Mouse (Mus musculus): ENCODE results near the gene Kcnab1. TPM values are rescaled to one million over a fixed set of nuclear protein-coding genes. Genes with fewer than 3 reads are reported as not detected.

Kcnab1 gene
- polyA plus RNA-seq, 1 experiment from 2014 or later: 4.5 TPM

DNA sequence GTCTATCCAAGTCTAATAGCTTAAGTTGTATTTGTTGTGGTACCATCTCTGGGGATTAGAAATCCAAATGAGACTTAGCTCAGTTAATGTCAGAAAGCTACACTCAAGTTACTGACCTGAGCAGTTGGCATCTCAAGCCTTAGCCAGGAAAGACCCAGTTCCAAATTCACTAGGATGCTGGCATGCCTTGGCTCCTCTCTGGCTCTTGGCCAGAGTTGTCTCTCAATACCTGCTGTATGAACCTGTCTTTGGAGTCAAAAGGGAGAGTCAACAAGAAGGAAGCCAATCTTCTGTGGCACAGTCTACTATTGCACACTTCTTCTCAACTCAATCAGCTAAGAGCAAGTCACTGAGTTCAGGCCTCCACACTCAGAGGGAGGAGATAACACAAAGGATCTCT, 67.7 kb downstream of the Kcnab1 start:
- no peaks in the 10 kb centered on the region for H3K4me1 ChIP-seq (replicated peaks; ENCODE audit: control insufficient read depth, insufficient read depth, low read length)
- no peak overlapping the region for H3K4me3 ChIP-seq (ENCODE audit: low read depth, low read length)
- H3K9ac ChIP-seq (ENCODE audit: low read depth, low read length): no peak overlapping the region
- DNase-seq (ENCODE audit: low spot score) (no peak), ATAC-seq (replicated peaks; ENCODE audit: low FRiP score) (no peak)
- H3K4me2 ChIP-seq: no peak overlapping the region
- H3K27me3 ChIP-seq (replicated peaks; ENCODE audit: control insufficient read depth, insufficient read depth, low read length): no peaks in the 10 kb centered on the region
- no peaks in the 10 kb centered on the region for H3K9me3 ChIP-seq (ENCODE audit: control insufficient read depth, low read length)
- H3K36me3 ChIP-seq (ENCODE audit: control insufficient read depth, insufficient read depth, low read length): no peaks in the 10 kb centered on the region
- no peak overlapping the region for H3K27ac ChIP-seq (ENCODE audit: low read depth, low read length)

DNA sequence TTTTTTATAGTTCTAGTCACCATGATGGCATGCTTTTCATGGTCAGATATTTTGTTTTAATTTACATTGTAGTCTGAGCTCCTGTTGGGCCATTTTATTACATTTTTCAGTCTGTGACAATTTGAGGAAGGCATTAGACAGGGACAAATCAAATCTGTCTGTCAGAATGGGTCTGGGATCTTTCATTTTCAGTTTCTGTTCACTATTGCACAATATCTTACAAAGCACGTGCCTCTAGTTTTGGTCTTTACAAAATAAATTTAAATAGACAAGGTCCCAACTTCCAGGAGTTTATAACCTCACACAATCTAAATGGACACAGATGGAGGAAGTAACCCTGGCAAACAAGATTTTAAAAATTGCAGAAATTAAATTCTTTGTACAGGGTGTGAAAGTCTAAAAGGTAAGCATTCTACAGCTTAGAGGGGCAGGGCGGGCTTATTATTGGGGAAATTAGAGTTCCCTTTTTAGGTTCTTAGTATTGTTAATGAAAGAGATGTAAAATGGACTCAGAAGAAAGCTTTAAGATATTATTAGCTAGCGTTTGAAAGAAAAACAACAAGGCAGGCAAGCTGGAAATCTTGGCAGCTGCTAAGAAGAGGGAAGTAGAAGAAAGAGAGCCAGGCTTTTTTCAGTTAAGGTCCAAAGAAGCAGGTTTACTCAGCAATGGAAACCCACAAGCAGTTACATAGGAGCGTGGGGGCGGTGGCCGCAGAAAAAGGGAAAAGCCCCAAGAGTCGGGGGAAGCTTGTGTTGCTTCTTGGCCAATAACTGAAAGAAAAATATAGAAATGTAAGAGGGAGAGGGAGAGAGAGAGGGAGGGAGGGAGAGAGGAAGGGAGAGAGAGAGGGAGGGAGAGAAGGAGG, 78.9 kb downstream of the Kcnab1 start:
- H3K27ac ChIP-seq (ENCODE audit: low read depth, low read length): no peak overlapping the region
- DNase-seq (ENCODE audit: low spot score) (no peak), ATAC-seq (replicated peaks; ENCODE audit: low FRiP score) (no peak)
- no peak overlapping the region for H3K4me2 ChIP-seq
- no peak overlapping the region for H3K4me3 ChIP-seq (ENCODE audit: low read depth, low read length)
- H3K9me3 ChIP-seq (ENCODE audit: control insufficient read depth, low read length): no peaks in the 10 kb centered on the region
- no peak overlapping the region for H3K9ac ChIP-seq (ENCODE audit: low read depth, low read length)
- 56% methylated on average over 7 of the region's 7 CpGs for WGBS
- H3K4me1 ChIP-seq (replicated peaks; ENCODE audit: control insufficient read depth, insufficient read depth, low read length): no peaks in the 10 kb centered on the region
- no peaks in the 10 kb centered on the region for H3K27me3 ChIP-seq (replicated peaks; ENCODE audit: control insufficient read depth, insufficient read depth, low read length)
- no peaks in the 10 kb centered on the region for H3K36me3 ChIP-seq (ENCODE audit: control insufficient read depth, insufficient read depth, low read length)

DNA sequence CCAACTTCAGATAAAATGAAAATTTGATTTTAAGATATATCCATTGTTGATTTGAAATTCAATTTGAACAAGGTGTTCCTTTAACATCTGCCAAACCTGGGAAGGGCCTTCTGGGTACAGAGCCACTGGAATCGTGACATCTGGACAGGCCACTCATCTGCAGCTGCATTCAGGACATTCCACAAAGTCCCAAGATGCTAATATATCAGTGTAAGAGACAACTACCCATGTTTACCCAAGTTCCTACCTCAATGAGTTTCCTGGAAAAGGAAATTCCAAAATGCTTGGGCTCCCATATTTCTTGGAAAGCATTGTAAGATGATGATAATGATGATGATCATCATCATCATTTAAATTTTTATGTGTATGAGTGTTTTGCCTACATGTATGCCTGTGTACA, 91.4 kb downstream of the Kcnab1 start:
- no peak overlapping the region for H3K9ac ChIP-seq (ENCODE audit: low read depth, low read length)
- H3K36me3 ChIP-seq (ENCODE audit: control insufficient read depth, insufficient read depth, low read length): no peaks in the 10 kb centered on the region
- WGBS: 69% methylated on average over 1 of the region's 1 CpGs
- no peak for ATAC-seq (replicated peaks; ENCODE audit: low FRiP score)
- no peaks in the 10 kb centered on the region for H3K4me1 ChIP-seq (replicated peaks; ENCODE audit: control insufficient read depth, insufficient read depth, low read length)
- no peak overlapping the region for H3K4me3 ChIP-seq (ENCODE audit: low read depth, low read length)
- H3K9me3 ChIP-seq (ENCODE audit: control insufficient read depth, low read length): no peaks in the 10 kb centered on the region
- no peaks in the 10 kb centered on the region for H3K27me3 ChIP-seq (replicated peaks; ENCODE audit: control insufficient read depth, insufficient read depth, low read length)
- H3K4me2 ChIP-seq: no peak overlapping the region
- no peak for DNase-seq (ENCODE audit: low spot score)
- H3K27ac ChIP-seq (ENCODE audit: low read depth, low read length): no peak overlapping the region

DNA sequence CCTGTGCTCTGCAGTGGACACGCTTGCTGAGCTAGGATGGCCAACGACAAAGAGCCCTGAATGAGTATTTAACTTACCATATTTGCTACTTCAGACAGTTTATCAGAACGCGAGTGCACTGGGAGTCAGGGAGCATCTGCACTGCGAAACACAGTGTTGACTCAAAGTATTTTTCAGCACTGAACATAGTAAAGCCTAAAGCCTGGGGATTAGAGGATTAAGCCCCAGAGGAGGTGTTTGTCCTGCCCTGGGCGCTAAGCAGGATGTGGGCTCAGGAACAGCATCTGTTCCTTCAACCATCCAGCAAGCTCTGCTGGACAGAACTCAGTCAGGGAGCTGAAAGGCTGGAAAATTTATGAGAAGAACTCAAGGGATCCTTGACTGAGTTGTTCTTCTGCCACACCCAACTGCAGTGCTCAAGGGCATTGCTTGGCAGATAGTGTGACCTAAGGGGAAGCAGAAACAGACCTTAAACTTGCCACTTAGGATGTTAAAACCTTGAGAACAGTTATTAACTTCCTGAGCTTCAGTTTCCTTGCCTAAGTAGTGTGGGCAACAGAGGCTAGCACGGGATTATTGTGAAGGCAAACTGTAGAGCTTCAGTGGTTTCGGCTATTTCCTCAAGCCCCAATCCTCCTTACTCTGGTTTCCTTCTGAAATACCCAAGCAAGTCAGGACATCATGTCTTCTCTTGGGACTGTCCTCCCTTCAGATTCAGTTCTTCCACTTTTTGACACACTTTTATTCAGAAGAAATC, 94.4 kb downstream of the Kcnab1 start:
- Histone ChIP-seq H3K4me3 (ENCODE audit: low read depth, low read length) (no peak overlapping the region), H3K4me2 (no peak overlapping the region), H3K9ac (ENCODE audit: low read depth, low read length) (no peak overlapping the region), H3K27ac (ENCODE audit: low read depth, low read length) (no peak overlapping the region), H3K4me1 (replicated peaks; ENCODE audit: control insufficient read depth, insufficient read depth, low read length) (no peaks in the 10 kb centered on the region), H3K27me3 (replicated peaks; ENCODE audit: control insufficient read depth, insufficient read depth, low read length) (no peaks in the 10 kb centered on the region), H3K36me3 (ENCODE audit: control insufficient read depth, insufficient read depth, low read length) (no peaks in the 10 kb centered on the region), H3K9me3 (ENCODE audit: control insufficient read depth, low read length) (no peaks in the 10 kb centered on the region)
- DNase-seq (ENCODE audit: low spot score): no peak
- WGBS: 61% methylated on average over 8 of the region's 8 CpGs
- ATAC-seq (replicated peaks; ENCODE audit: low FRiP score): no peak

DNA sequence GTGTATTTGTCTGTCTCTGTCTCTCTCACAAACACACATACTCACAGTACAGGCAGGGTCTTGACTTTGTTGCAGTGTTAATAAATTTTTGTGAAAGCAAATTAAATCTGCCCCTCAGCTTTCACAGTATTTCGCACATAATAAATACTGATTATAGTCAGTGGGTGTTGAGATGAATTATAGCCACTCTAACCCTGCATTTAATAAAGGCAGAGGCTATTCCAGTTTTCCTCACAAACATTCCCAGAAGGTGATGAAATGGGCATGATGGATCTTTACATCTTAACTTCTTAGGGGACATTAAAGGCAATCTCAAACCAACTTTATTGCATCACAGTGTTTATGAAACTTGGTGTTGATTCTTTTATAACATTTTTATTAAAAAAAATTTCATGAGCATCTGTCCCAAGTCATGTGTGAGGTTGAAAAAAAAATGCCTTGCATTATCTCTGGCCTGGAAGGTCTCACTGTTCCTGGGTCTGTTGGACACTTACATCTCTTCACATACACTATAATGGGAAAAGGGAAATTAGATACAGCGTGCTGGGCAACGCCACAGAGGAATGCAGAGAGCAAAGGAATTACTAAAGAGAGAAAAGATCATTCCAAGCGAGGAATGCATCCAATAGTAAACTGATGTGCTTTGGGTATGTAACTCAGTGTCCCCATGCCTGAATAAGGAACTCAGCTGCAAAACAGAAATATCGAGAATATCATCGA, 95.3 kb downstream of the Kcnab1 start:
- no peak for ATAC-seq (replicated peaks; ENCODE audit: low FRiP score)

DNA sequence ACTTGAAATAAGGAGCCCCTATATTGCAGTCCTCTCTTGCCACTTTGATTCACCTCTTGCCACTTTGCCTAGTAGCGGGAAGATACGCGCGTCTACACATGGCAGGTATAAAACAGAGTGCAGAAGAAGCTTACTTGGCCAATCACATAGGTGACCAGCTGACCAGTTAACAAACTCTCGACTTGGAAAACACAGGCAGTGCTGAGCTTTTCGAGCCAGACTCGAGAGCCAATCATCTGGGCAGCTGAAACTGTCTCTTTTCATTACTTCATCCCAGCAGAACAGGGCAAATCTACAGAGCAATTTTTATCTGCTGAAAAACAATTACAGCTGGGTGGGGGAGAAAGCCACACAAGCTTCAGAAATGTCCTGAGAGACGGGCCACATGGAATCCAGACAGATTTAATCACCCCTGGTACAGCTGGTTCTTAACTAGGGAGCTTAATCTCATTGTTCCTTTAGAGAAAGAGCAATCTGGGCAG, 96.4 kb downstream of the Kcnab1 start:
- Histone ChIP-seq H3K36me3 (ENCODE audit: control insufficient read depth, insufficient read depth, low read length) (no peaks in the 10 kb centered on the region), H3K27ac (ENCODE audit: low read depth, low read length) (no peak overlapping the region), H3K9me3 (ENCODE audit: control insufficient read depth, low read length) (no peaks in the 10 kb centered on the region), H3K27me3 (replicated peaks; ENCODE audit: control insufficient read depth, insufficient read depth, low read length) (no peaks in the 10 kb centered on the region), H3K4me3 (ENCODE audit: low read depth, low read length) (no peak overlapping the region), H3K4me1 (replicated peaks; ENCODE audit: control insufficient read depth, insufficient read depth, low read length) (no peaks in the 10 kb centered on the region), H3K9ac (ENCODE audit: low read depth, low read length) (no peak overlapping the region), H3K4me2 (no peak overlapping the region)
- no peak for ATAC-seq (replicated peaks; ENCODE audit: low FRiP score)
- DNase-seq (ENCODE audit: low spot score): no peak
- 72% methylated on average over 8 of the region's 8 CpGs for WGBS

More for the DNA sequence above, 95.3 kb downstream of the Kcnab1 start:
- Histone ChIP-seq H3K9me3 (ENCODE audit: control insufficient read depth, low read length) (no peaks in the 10 kb centered on the region), H3K27ac (ENCODE audit: low read depth, low read length) (no peak overlapping the region), H3K4me3 (ENCODE audit: low read depth, low read length) (no peak overlapping the region), H3K4me2 (no peak overlapping the region), H3K36me3 (ENCODE audit: control insufficient read depth, insufficient read depth, low read length) (no peaks in the 10 kb centered on the region), H3K9ac (ENCODE audit: low read depth, low read length) (no peak overlapping the region), H3K4me1 (replicated peaks; ENCODE audit: control insufficient read depth, insufficient read depth, low read length) (no peaks in the 10 kb centered on the region), H3K27me3 (replicated peaks; ENCODE audit: control insufficient read depth, insufficient read depth, low read length) (no peaks in the 10 kb centered on the region)
- 76% methylated on average over 6 of the region's 6 CpGs for whole genome bisulfite sequencing
- no peak for DNase-seq (ENCODE audit: low spot score)

DNA sequence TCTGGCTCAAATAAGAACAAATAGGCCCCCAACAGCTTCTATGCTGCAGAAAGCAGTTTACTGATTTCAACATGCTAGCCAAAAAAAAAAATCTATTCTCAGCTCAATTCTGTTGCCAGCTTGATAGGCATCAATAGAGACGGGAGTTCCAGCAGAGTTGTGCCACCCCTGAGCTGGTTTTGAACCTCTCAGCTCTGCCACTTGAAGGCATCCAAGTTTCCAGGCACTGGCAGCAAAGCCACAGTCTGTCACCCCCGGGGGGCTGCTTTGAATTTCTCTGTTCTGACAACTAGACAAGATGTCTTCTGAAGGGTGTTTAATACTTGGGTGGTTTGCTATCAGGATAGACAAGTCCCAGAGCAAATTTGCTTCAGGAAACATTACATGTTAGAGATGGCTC, 104.5 kb downstream of the Kcnab1 start:
- WGBS: 74% methylated on average over 2 of the region's 2 CpGs
- ATAC-seq (replicated peaks; ENCODE audit: low FRiP score): no peak

DNA sequence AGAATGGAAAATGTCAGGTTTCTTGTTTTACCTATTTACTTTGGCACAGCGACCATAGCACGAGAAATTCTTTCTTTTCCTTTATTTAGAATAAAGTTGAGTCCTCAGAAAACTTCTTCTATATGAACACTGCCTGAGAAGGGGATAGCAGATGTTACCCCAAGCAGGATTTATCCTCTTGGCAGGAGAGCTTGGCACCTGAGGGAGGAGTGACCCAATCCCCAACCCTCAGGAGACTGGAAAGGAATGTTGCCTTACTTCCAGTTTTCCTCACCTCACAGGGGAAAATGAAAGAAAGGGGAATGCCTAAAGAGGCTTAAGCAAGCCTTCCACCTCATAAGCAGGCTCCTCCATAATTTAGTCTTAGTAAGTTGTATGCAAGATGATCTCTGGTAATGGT, 105.5 kb downstream of the Kcnab1 start:
- no peak overlapping the region for H3K4me3 ChIP-seq (ENCODE audit: low read depth, low read length)
- 58% methylated on average over 2 of the region's 2 CpGs for WGBS
- no peak overlapping the region for H3K27ac ChIP-seq (ENCODE audit: low read depth, low read length)
- no peaks in the 10 kb centered on the region for H3K27me3 ChIP-seq (replicated peaks; ENCODE audit: control insufficient read depth, insufficient read depth, low read length)
- ATAC-seq (replicated peaks; ENCODE audit: low FRiP score) (no peak), DNase-seq (ENCODE audit: low spot score) (no peak)
- H3K4me1 ChIP-seq (replicated peaks; ENCODE audit: control insufficient read depth, insufficient read depth, low read length): no peaks in the 10 kb centered on the region
- H3K36me3 ChIP-seq (ENCODE audit: control insufficient read depth, insufficient read depth, low read length): no peaks in the 10 kb centered on the region
- H3K9me3 ChIP-seq (ENCODE audit: control insufficient read depth, low read length): no peaks in the 10 kb centered on the region
- no peak overlapping the region for H3K4me2 ChIP-seq
- no peak overlapping the region for H3K9ac ChIP-seq (ENCODE audit: low read depth, low read length)

More for the DNA sequence above, 104.5 kb downstream of the Kcnab1 start:
- no peak for DNase-seq (ENCODE audit: low spot score)
- Histone ChIP-seq H3K4me2 (no peak overlapping the region), H3K27ac (ENCODE audit: low read depth, low read length) (no peak overlapping the region), H3K4me3 (ENCODE audit: low read depth, low read length) (no peak overlapping the region), H3K27me3 (replicated peaks; ENCODE audit: control insufficient read depth, insufficient read depth, low read length) (no peaks in the 10 kb centered on the region), H3K9ac (ENCODE audit: low read depth, low read length) (no peak overlapping the region), H3K9me3 (ENCODE audit: control insufficient read depth, low read length) (no peaks in the 10 kb centered on the region), H3K4me1 (replicated peaks; ENCODE audit: control insufficient read depth, insufficient read depth, low read length) (no peaks in the 10 kb centered on the region), H3K36me3 (ENCODE audit: control insufficient read depth, insufficient read depth, low read length) (no peaks in the 10 kb centered on the region)

Data from liver, embryonic 11.5 days (tissue).